ENCODE assay signal across 9 mouse cellular contexts in genomic region chr17:88159212-88159668, GRCm38 (mm10).
DNase-seq lines count a peak whose midpoint lies in the region; ATAC-seq and TF ChIP-seq lines count a peak whose summit lies in the region.
"Had no signal": no experiment of that assay in that cellular context is flagged by ENCODE, and none has a peak within 500 bp of the region (broad histone marks: within the 10 kb centered on the region; RNA-seq: fewer than 3 reads in every experiment).

No protein-coding gene starts in this region.

- no peak for TF ChIP-seq CTCF in brain, embryonic 14.5 days (IDR thresholded peaks at IDR 0.05; ENCODE audit: borderline replicate concordance, extremely low read depth, insufficient read depth, insufficient read length)
- TF ChIP-seq CTCF in forebrain, postnatal 0 days (IDR thresholded peaks at IDR 0.05; ENCODE audit: low read depth): no peak

- H3K4me2 ChIP-seq in heart, embryonic 14.5 days (ENCODE audit: low read length): peak overlapping the region; percentile 45
- H3K4me2 ChIP-seq in forebrain, postnatal 0 days (ENCODE audit: low read depth): peak overlapping the region; percentile 26
- H3K4me2 ChIP-seq in midbrain, embryonic 16.5 days (ENCODE audit: low read length): peak overlapping the region; percentile 27

- no peak for DNase-seq in heart, postnatal 10 days
- DNase-seq in brain, embryonic 14.5 days (ENCODE audit: low read depth): peak; percentile 69
- DNase-seq in forebrain, postnatal 0 days: peak; percentile 15
- no peak for DNase-seq in gastrocnemius, postnatal 25 days
- no peak for DNase-seq in thymus, postnatal 4 days

- H3K36me3 ChIP-seq in heart, embryonic 14.5 days (ENCODE audit: control insufficient read depth, insufficient read depth, low read length): no peaks in the 10 kb centered on the region
- no peaks in the 10 kb centered on the region for H3K36me3 ChIP-seq in forebrain, postnatal 0 days (ENCODE audit: insufficient read depth)
- no peaks in the 10 kb centered on the region for H3K36me3 ChIP-seq in midbrain, embryonic 16.5 days (ENCODE audit: control insufficient read depth, insufficient read depth, low read length)
- H3K36me3 ChIP-seq: G1E had no signal

- intact Hi-C loops in heart, postnatal 10 days (cut with DNase I): no loop called here

- TF ChIP-seq POLR2A in brain, embryonic 14.5 days (IDR thresholded peaks at IDR 0.05; ENCODE audit: borderline replicate concordance, extremely low read depth, insufficient read depth, insufficient read length, poor library complexity, severe bottlenecking): no peak

- no peaks in the 10 kb centered on the region for H3K4me1 ChIP-seq in heart, embryonic 14.5 days (ENCODE audit: control insufficient read depth in 2 of 2, insufficient read depth in 2 of 2, low read length in 2 of 2)
- H3K4me1 ChIP-seq in forebrain, postnatal 0 days (ENCODE audit: insufficient read depth): no peaks in the 10 kb centered on the region
- peaks cover 3% of the 10 kb centered on the region; the same call in 1 of the 2 replicates for H3K4me1 ChIP-seq in midbrain, embryonic 16.5 days (ENCODE audit: control insufficient read depth, insufficient read depth, low read length)

- 16% methylated on average over 11 of the region's 11 CpGs for WGBS in heart, embryonic 14.5 days
- 8% methylated on average over 11 of the region's 11 CpGs for WGBS in forebrain, postnatal 0 days
- 5% methylated on average over 11 of the region's 11 CpGs for WGBS in midbrain, embryonic 16.5 days

- H3K27me3 ChIP-seq in heart, embryonic 14.5 days (ENCODE audit: control insufficient read depth, insufficient read depth, low read length): no peaks in the 10 kb centered on the region
- H3K27me3 ChIP-seq in forebrain, postnatal 0 days (ENCODE audit: insufficient read depth, low read length): no peaks in the 10 kb centered on the region
- H3K27me3 ChIP-seq in midbrain, embryonic 16.5 days (ENCODE audit: control insufficient read depth, insufficient read depth, low read depth, low read length): no peaks in the 10 kb centered on the region

- no peak for ATAC-seq in heart, embryonic 14.5 days (ENCODE audit: insufficient number of reproducible peaks, insufficient read depth, low FRiP score, low read depth)
- ATAC-seq in forebrain, postnatal 0 days: no peak
- ATAC-seq in midbrain, embryonic 16.5 days: no peak
- ATAC-seq in megakaryocyte progenitor cell, adult 5-6 weeks (replicated peaks; ENCODE audit: poor library complexity): no peak

- no peak overlapping the region for H3K27ac ChIP-seq in heart, embryonic 14.5 days (replicated peaks in 1 of 2; ENCODE audit: control insufficient read depth in 1 of 2, insufficient read depth in 1 of 2, low read depth in 2 of 2, low read length in 2 of 2)
- H3K27ac ChIP-seq in forebrain, postnatal 0 days (ENCODE audit: low read depth, low read length): no peak overlapping the region
- no peak overlapping the region for H3K27ac ChIP-seq in midbrain, embryonic 16.5 days (ENCODE audit: low read length)

- H3K9ac ChIP-seq in heart, embryonic 14.5 days (ENCODE audit: low read length): no peak overlapping the region
- H3K9ac ChIP-seq in forebrain, postnatal 0 days: no peak overlapping the region
- 0 out of 2 replicates have a peak overlapping the region, but pooled peaks have one; percentile 0 for H3K9ac ChIP-seq in midbrain, embryonic 16.5 days (ENCODE audit: low read depth, low read length)

- H3K4me3 ChIP-seq in heart, embryonic 14.5 days (ENCODE audit: control insufficient read depth in 1 of 2, insufficient read depth in 1 of 2, low read depth in 1 of 2, low read length in 2 of 2): no peak overlapping the region
- no peak overlapping the region for H3K4me3 ChIP-seq in forebrain, postnatal 0 days (ENCODE audit: low read depth, low read length)
- H3K4me3 ChIP-seq in midbrain, embryonic 16.5 days (ENCODE audit: low read depth, low read length): peak overlapping the region; percentile 1; the same call in 1 of the 2 replicates

- H3K9me3 ChIP-seq in heart, embryonic 14.5 days (ENCODE audit: control insufficient read depth, low read length): no peaks in the 10 kb centered on the region
- H3K9me3 ChIP-seq in forebrain, postnatal 0 days (ENCODE audit: low read length): no peaks in the 10 kb centered on the region
- H3K9me3 ChIP-seq in midbrain, embryonic 16.5 days (replicated peaks; ENCODE audit: control insufficient read depth, low read length, poor library complexity, severe bottlenecking): no peaks in the 10 kb centered on the region
- H3K9me3 ChIP-seq: G1E had no signal

Comparison
In these comparisons a context has a peak if more than half of its experiments do, and no peak if none do; other contexts are left out.
1. DNase-seq: peak in brain, embryonic 14.5 days (single experiment) and forebrain, postnatal 0 days (single experiment); none in heart, postnatal 10 days (0 of 2), gastrocnemius, postnatal 25 days (single experiment) and thymus, postnatal 4 days (single experiment).
2. Peak in every context shown above with its lines, with median percentiles within 50 percentile points of each other: H3K4me2 ChIP-seq.